Mouse (Mus musculus) adrenal gland, postnatal 14 days (tissue): ENCODE measurements around the gene Ano10. TPM values are rescaled to one million over a fixed set of nuclear protein-coding genes. Genes with fewer than 3 reads are reported as not detected.

Source experiments
- microRNA-seq, 2 experiments: library from miRNA; unstranded; fragments of <30 nt; microRNA quantifications; one replicate each; pipeline ENCODE4 v1.2.0; 2021
- total RNA-seq: library from RNA; stranded (reverse); gene quantifications from 2 replicates; pipeline ENCODE4 v1.2.3, GENCODE M21; 2021

Gene Ano10
- total RNA-seq, 1 experiment from 2014 or later = 49.5 TPM

Small RNA genes within 50 kb of the gene (microRNA-seq; reads per million reads assigned to microRNA genes)
- 0 reads per million in 2 experiments for gene Mir8106

Other genes starting within 250 kb of the Ano10 start
- 275 and 291 TPM in 2 replicates for gene Snrk, start 177.2 kb downstream of the Ano10 start, total RNA-seq
- 72.9 and 79.9 TPM in 2 replicates for gene Abhd5, start 57.2 kb upstream of the Ano10 start, total RNA-seq